Comparison of ENCODE assay signal across 22 mouse cellular contexts in genomic region chr15:90666893-90667292, GRCm38 (mm10). TPM values are rescaled to one million over a fixed set of nuclear protein-coding genes. Genes with fewer than 3 reads are reported as not detected.
DNase-seq lines count a peak whose midpoint lies in the region; ATAC-seq and TF ChIP-seq lines count a peak whose summit lies in the region.
"Had no signal": no experiment of that assay in that cellular context is flagged by ENCODE, and none has a peak within 500 bp of the region (broad histone marks: within the 10 kb centered on the region; RNA-seq: fewer than 3 reads in every experiment).

No protein-coding gene starts in this region.

- 66% methylated on average over 6 of the region's 6 CpGs for WGBS in liver, postnatal 0 days (ENCODE audit: insufficient replicate concordance)
- 84% methylated on average over 6 of the region's 6 CpGs for WGBS in liver, embryonic 11.5 days
- whole genome bisulfite sequencing in stomach, postnatal 0 days: 77% methylated on average over 6 of the region's 6 CpGs

- TF ChIP-seq EP300 in liver, postnatal 0 days (IDR thresholded peaks at IDR 0.05; ENCODE audit: low read depth): no peak
- TF ChIP-seq EP300 in stomach, postnatal 0 days (optimal IDR thresholded peaks at IDR 0.05): no peak

- H3K4me1 ChIP-seq in liver, postnatal 0 days (ENCODE audit: insufficient read depth): no peaks in the 10 kb centered on the region
- H3K4me1 ChIP-seq in liver, embryonic 11.5 days (replicated peaks; ENCODE audit: control insufficient read depth, insufficient read depth, low read length): no peaks in the 10 kb centered on the region
- no peaks in the 10 kb centered on the region for H3K4me1 ChIP-seq in stomach, postnatal 0 days (replicated peaks; ENCODE audit: control insufficient read depth, insufficient read depth)
- H3K4me1 ChIP-seq: embryonic facial prominence, embryonic 15.5 days; heart, embryonic 10.5 days; hindbrain, embryonic 12.5 days had no signal

- no peak for TF ChIP-seq CTCF in liver, postnatal 0 days (IDR thresholded peaks at IDR 0.05; ENCODE audit: low read depth)
- no peak for TF ChIP-seq CTCF in stomach, postnatal 0 days (IDR thresholded peaks at IDR 0.05; ENCODE audit: low read depth)

- no peak overlapping the region for H3K4me2 ChIP-seq in liver, postnatal 0 days (ENCODE audit: low read depth, low read length)
- no peak overlapping the region for H3K4me2 ChIP-seq in liver, embryonic 11.5 days
- no peak overlapping the region for H3K4me2 ChIP-seq in stomach, postnatal 0 days (replicated peaks; ENCODE audit: low read depth)
- H3K4me2 ChIP-seq: embryonic facial prominence, embryonic 15.5 days; forebrain, embryonic 15.5 days; hindbrain, embryonic 12.5 days had no signal

- no peak overlapping the region for H3K4me3 ChIP-seq in liver, postnatal 0 days (ENCODE audit: low read depth, low read length)
- H3K4me3 ChIP-seq in liver, embryonic 11.5 days (ENCODE audit: low read depth, low read length): no peak overlapping the region
- no peak overlapping the region for H3K4me3 ChIP-seq in stomach, postnatal 0 days (ENCODE audit: low read depth, low read length)
- H3K4me3 ChIP-seq: embryonic facial prominence, embryonic 15.5 days; erythroblast, embryonic 14.5 days; forebrain, embryonic 15.5 days; heart, embryonic 10.5 days; hindbrain, embryonic 12.5 days had no signal

- H3K36me3 ChIP-seq in liver, postnatal 0 days (replicated peaks; ENCODE audit: insufficient read depth, low read length): no peaks in the 10 kb centered on the region
- H3K36me3 ChIP-seq in liver, embryonic 11.5 days (ENCODE audit: control insufficient read depth, insufficient read depth, low read length): no peaks in the 10 kb centered on the region
- no peaks in the 10 kb centered on the region for H3K36me3 ChIP-seq in stomach, postnatal 0 days (ENCODE audit: control insufficient read depth, insufficient read depth, low read length)
- H3K36me3 ChIP-seq: embryonic facial prominence, embryonic 15.5 days; forebrain, embryonic 15.5 days; heart, embryonic 10.5 days; hindbrain, embryonic 12.5 days had no signal

- ATAC-seq in liver, postnatal 0 days: peak; percentile 45
- ATAC-seq in liver, embryonic 11.5 days (replicated peaks; ENCODE audit: low FRiP score): no peak
- ATAC-seq in stomach, postnatal 0 days (ENCODE audit: low FRiP score, low TSS enrichment): 0 out of 2 replicates have a peak, but pooled peaks have one; percentile 29
- ATAC-seq: forebrain, embryonic 15.5 days; hindbrain, embryonic 16.5 days had no signal

- H3K9ac ChIP-seq in liver, postnatal 0 days (replicated peaks): no peak overlapping the region
- no peak overlapping the region for H3K9ac ChIP-seq in liver, embryonic 11.5 days (ENCODE audit: low read depth, low read length)
- no peak overlapping the region for H3K9ac ChIP-seq in stomach, postnatal 0 days (ENCODE audit: low read length)
- H3K9ac ChIP-seq: embryonic facial prominence, embryonic 15.5 days; forebrain, embryonic 15.5 days; hindbrain, embryonic 12.5 days had no signal

- no peak for DNase-seq in liver, postnatal 0 days
- no peak for DNase-seq in liver, embryonic 11.5 days (ENCODE audit: low spot score)
- DNase-seq in NIH3T3 (ENCODE audit: low read depth): peak; percentile 20
- DNase-seq in gonadal fat pad, adult 2 months (ENCODE audit: low read depth): peak; percentile 88
- DNase-seq in stomach, postnatal 0 days (ENCODE audit: low spot score): no peak
- no peak for DNase-seq in MN1 (ENCODE audit: low spot score)
- DNase-seq: adrenal gland, adult 8-10 months; adrenal gland, postnatal 36 days; cerebellum, adult 11 months; cerebellum, adult 8-10 months; cerebellum, postnatal 14 days; embryo, embryonic 11 days; gastrocnemius, postnatal 10 days; heart, postnatal 10 days; heart, postnatal 4 days had no signal

- H3K27me3 ChIP-seq in liver, postnatal 0 days (ENCODE audit: insufficient read depth, low read length): no peaks in the 10 kb centered on the region
- no peaks in the 10 kb centered on the region for H3K27me3 ChIP-seq in liver, embryonic 11.5 days (replicated peaks; ENCODE audit: control insufficient read depth, insufficient read depth, low read length)
- no peaks in the 10 kb centered on the region for H3K27me3 ChIP-seq in stomach, postnatal 0 days (ENCODE audit: control insufficient read depth, insufficient read depth, low read length)
- H3K27me3 ChIP-seq: CH12.LX; embryonic facial prominence, embryonic 15.5 days; forebrain, embryonic 15.5 days; hindbrain, embryonic 12.5 days had no signal

- H3K9me3 ChIP-seq in liver, postnatal 0 days (ENCODE audit: low read length): no peaks in the 10 kb centered on the region
- H3K9me3 ChIP-seq in liver, embryonic 11.5 days (ENCODE audit: control insufficient read depth, low read length): no peaks in the 10 kb centered on the region
- no peaks in the 10 kb centered on the region for H3K9me3 ChIP-seq in stomach, postnatal 0 days (ENCODE audit: control insufficient read depth, low read length)
- H3K9me3 ChIP-seq: embryonic facial prominence, embryonic 15.5 days; forebrain, embryonic 15.5 days; heart, embryonic 10.5 days; hindbrain, embryonic 12.5 days had no signal

- H3K27ac ChIP-seq in liver, postnatal 0 days (ENCODE audit: low read depth): no peak overlapping the region
- H3K27ac ChIP-seq in liver, embryonic 11.5 days (ENCODE audit: low read depth, low read length): no peak overlapping the region
- no peak overlapping the region for H3K27ac ChIP-seq in stomach, postnatal 0 days (replicated peaks)
- H3K27ac ChIP-seq: embryonic facial prominence, embryonic 15.5 days; forebrain, embryonic 15.5 days; heart, embryonic 10.5 days; hindbrain, embryonic 12.5 days had no signal

RNA-seq across cellular contexts. Expression of gene Cpne8, which starts 12.3 kb away (rescaled TPM):
- 2.5 and 3.2 TPM in 2 replicates for polyA plus RNA-seq in liver, postnatal 0 days (2015; fragmentation: Nextera tagmentation; extraction: Ambion mirVana)
- 1.7 and 3.4 TPM in 2 replicates for polyA plus RNA-seq in liver, embryonic 11.5 days (2014; fragmentation: Nextera tagmentation; extraction: Ambion mirVana)
- 14.8 and 21.9 TPM in 2 replicates for polyA plus RNA-seq in gonadal fat pad, adult 2 months (2012; rRNA removed)
- polyA plus RNA-seq in stomach, postnatal 0 days (2015; fragmentation: Nextera tagmentation; extraction: Ambion mirVana): 13.2 and 13.4 TPM in 2 replicates

Comparison
In these comparisons a context has a peak if more than half of its experiments do, and no peak if none do; other contexts are left out.
1. DNase-seq: peak in NIH3T3 (single experiment) and gonadal fat pad, adult 2 months (single experiment); none in liver, postnatal 0 days (single experiment), liver, embryonic 11.5 days (single experiment), stomach, postnatal 0 days (single experiment) and MN1 (single experiment).